Mouse (Mus musculus) retina, embryonic 14.5 days (tissue): ENCODE data around the gene Yju2.
"Not testable (repeated sequence)": the region's sequence is repeated elsewhere in the genome, so short reads cannot be mapped to it uniquely, and the experiment has no call there.

Experiments used
- DNase-seq: peaks from one replicate; pipeline ENCODE4 v3.0.0-alpha.2; 2015; ENCODE audit warnings: low spot score

Gene Yju2

DNA sequence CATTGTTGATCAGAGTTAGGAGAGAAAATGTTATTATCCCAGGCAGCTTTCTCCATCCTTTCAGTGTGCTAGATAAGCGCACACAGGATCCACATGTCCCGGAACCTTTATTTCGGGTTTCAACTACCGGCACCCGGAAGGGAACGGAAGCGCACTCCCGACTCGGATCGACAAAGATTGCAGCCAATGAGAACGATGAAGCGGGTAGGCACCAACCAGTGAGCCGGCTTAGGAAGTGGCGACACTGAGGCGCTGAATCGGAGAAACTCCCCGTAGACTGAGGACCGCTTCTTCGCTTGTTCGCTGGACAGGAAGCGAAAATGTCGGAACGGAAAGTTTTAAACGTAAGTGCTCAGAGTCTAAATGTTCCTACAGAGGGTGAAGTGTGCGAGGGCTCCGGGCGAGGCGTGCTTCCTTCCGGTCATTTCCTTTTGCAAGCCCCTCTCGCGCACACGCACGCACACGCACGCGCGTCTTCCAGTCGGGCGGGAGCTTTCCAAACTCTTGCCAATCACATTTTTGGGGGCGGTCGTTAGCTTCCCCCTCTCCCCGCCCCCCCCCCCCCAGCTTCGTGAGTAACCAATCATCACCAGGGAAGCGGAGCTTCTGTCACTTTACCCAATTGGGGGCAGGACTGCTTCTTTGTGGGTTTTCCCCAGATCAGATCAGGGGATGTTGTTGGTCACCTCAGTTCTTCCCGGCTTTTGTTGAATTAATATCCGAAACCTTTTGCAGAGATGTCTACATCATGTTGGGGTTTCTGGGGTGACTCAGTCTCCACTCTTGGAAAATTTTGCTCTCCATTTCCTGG lies at the start of gene Yju2:
Gene Yju2 (plus strand): TSS at position 182 of the 811 bp plus-strand sequence.
- DNase-seq, result peak; percentile 98

DNA sequence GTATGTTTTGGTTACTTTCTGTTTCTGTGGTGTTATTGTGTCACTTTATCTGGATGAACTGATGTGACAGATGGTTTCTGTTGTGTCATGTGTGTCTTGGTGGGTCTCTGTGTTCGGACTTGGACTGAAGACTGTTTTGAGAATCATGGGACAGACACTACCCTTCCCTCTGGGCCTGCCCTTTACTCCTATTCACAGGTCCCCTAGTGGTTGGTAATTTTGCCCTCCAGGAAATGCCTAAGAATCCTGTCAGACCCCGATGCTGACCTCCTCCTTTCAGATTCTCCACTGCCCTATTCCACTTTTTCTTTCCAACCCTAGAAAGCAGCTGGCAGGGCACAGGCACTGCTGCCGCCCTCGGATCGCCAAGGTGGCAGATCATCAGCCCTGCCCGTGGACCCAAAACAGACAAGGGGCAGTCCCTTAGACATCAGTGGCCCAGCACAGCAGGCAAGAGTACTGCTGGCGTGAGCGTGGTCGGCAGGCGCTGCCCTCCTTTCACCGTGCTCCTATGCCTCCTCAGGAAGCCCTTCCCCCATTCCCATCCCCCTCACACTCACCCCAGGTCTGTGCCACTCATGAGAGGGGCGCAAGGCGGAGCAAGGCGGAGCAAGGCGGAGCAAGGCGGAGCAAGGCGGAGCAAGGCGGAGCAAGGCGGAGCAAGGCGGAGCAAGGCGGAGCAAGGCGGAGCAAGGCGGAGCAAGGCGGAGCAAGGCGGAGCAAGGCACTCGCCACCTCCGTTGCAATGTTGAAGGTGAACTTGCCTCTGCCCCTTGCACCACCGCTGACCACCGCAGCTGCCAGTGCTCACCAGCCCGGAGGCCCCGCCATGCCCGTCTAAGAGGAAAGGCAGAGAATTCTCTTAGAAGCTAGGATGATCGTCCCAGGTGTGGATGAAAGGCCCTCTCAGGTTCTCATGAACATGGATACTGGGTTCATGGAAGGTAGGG lies 27.1 kb upstream of the Yju2 start:
- peak; percentile 83 for DNase-seq

DNA sequence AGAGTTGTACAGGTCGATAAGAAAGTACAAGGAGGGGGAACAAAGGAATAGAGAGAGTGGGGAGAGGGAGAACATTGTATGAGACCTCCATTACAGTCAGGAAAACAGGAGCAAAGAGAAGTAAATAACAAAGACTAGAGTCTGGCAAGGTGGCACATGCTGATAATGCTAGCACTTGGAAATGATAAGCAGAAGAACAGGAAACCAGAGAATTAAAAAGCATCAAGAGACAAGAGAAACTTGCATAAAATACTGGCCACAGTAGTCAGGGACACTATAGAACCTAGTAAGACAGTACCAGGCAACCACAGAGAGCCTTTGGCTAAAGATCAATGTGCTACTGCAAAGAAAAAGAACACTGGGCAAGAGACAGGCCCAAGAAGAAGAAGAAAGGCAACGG lies 26.3 kb upstream of the Yju2 start:
- DNase-seq, result no peak

DNA sequence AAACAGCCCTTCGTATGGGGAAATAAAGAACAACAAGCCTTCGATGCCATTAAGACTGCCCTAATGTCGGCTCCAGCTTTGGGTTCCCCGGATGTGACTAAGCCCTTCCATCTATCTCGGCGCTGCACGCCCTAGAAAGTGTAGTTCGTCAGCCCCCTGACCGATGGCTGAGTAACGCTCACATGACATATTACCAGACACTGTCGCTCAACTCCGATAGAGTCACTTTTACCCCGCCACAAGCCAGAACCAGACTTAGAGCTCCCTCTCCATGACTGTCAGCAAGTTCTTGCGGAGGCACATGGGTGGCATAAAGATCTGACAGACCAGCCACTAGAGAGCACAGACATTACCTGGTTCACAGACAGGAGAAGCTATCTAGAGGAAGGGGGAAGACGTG lies 25.7 kb upstream of the Yju2 start:
- no peak for DNase-seq

DNA sequence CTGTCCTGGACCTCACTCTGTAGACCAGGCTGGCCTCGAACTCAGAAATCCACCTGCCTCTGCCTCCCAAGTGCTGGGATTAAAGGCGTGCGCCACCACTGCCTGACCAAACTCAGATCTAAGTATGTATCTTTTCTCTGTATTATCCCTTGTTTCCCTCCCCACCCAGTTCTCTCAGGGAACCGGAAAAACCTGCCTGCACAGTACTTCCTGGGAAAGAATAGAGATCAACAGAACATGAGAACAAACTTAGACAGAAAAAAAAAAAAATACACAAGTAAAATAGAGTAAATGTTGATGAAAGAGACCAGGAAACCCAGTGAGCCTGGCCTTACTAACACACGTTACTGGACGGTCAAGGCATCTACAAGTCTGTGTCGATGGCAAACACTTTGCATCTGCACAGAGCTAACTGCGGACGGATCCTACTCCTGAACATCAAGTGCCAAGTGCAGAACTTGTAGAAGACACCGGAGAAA lies 14.5 kb upstream of the Yju2 start:
- DNase-seq, result not testable (repeated sequence)

DNA sequence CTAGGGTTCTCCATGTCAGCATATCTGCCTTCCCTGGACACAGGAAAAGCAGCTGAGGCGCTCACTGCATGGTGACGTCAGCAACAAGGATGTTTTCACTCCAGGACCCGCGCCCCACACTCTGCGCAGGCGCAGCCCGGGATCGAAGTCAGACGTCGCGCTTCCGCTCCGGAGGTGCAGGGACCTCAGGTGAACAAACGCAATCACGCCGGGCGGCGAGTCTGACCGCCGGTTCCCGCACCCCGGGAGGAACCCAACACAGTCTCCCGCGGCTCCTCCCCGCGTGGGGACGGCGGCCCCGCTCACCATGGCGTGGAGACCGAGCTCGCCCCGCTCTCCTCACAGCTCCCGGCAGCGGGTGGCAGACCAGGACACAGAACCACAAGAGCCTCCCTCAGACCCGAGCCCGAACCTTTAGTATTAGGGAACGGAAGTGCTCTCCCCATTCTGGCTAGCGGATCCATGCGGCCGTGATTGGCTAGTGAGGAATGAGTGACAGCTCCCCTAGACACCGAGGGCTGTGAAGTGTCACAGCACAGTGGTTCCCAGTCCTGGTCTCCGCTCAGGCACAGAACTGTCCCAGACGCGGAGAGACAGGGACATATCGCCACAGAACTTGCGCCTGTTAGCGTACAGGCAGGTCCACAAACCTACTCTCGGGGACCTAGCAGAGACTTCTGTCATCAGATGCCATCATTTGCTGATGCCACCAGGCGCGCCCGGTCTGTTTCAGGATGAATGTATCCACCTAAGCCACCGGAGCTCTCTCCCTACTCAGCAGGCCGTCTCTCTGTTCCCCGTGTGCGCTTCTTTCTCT lies 13.8 kb upstream of the Yju2 start:
- DNase-seq, result peak; percentile 81

DNA sequence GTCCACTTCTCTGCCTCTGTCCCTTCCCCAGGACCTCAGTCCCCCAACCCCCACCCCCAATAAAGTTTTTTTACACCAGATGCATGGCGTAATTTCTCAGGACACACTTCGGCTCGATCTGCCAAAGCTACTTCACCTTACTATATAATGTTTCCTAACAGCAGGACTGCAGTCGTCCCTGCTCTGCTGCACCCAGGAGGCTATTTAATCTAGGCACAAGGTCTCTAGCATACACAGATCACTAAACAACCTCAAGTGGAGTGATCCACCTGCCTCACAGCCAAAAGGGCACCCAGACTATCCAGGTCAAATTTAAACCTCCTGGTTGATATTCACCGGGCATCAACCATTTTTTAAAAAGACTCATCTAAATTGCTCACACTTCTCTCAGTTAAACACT lies 13.2 kb upstream of the Yju2 start:
- DNase-seq, result no peak

DNA sequence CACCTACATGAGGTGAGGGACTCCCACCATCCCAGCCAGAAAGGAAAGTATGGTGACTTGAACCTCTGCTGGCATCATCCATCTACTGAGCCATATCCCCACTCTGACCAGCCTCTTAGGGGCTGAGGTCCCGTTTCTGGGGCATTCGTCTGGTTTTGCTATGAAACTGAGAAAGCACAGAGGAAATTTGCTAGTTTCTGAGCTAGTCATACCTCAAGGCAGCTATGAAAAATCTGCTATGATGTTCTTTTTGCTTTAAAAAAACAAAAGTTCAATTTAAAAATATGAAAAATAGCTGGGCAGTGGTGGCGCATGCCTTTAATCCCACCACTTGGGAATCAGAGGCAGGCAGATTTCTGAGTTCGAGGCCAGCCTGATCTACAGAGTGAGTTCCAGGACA lies 10.3 kb upstream of the Yju2 start:
- no peak for DNase-seq

DNA sequence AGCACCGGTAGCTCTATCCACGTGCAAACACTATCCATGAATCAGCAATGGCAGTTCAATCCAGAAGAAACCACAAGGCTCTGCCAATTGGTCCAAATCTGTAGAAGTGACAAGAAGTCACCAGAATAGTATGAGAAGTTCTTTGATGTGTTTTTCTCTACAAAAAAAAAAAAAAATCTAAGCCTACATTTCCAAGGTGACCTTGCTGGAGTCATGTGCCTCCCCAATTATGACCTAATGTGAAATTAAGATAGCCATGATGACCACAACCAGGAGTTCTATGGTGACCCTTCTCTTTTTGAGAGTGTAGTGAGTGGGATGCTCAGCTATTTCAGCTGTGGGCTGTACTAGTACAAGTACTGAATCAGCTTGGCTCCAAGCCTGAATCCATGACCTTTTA lies 9.5 kb upstream of the Yju2 start, which contains the start of gene Zfp119b:
Gene Zfp119b (minus strand): TSS at position 101 of the 400 bp plus-strand sequence.
- DNase-seq, result no peak

DNA sequence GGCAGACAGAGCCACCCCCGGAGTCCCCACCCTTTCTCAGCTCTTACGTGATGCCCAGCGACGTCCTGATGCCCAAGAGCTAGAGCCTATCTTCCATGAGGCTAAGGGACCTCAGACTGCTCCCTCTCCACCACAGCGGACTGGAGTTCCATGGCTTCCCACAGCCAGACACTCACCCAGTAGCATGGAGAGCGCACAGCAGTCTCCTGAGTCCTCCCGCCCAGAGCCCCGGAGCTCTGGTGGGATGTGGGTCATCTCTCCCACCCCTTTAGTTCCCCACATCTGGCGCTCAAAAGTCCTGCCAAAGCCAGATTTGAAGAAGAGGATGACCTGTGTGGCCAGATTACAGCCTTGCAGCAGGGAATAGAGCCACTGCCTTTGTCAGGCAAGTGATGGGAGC lies 8.3 kb upstream of the Yju2 start:
- no peak for DNase-seq

DNA sequence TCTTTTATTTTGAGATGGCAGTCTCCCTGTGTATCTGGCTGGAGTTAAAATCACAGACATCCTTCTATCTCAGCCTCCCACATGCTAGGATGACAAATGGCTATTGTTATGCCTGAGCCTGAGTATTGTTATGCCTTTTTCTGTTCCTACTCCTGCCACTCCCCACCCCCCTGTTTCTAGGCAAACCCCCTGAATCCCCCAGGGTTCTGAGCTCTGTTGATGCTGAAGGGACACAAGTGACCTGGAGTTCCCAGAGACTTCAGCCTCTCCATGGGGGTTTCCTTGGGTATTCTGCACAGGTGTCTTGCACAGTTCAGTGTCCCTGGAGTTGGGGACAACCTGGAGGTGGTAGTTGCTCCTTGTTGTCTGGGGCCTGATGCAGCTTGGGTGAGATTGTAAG lies 6.9 kb upstream of the Yju2 start:
- DNase-seq, result no peak

DNA sequence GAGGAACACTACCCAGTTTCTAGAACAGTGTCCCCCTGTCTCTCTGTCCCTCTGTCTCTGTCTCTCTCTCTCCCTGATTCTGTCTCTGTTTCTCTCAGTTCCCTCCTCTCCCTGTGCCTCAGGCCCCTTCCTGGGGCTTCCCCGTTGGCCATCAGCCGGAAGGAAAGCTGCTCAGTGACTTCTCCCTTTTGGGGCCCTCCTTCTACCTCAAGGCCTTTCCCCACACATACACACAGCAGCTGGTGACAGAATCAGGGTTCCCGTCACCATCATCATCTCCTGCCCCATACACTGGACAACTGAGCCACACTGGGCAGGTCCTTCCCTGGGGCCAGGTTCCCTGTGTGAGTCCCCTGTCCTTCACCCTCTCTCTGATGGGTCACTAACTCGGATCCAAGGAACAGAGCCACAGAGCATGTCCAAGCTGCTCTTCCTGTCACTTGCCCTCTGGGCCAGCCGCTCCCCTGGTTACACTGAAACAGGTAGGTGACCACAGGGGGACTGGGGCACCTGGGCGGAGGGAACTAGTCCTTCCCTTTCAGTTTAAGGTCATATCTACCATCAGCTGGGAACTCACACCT lies 6.4 kb upstream of the Yju2 start, which contains the start of gene Ebi3:
Gene Ebi3 (plus strand): TSS at position 194 of the 581 bp plus-strand sequence.
- DNase-seq, result no peak

DNA sequence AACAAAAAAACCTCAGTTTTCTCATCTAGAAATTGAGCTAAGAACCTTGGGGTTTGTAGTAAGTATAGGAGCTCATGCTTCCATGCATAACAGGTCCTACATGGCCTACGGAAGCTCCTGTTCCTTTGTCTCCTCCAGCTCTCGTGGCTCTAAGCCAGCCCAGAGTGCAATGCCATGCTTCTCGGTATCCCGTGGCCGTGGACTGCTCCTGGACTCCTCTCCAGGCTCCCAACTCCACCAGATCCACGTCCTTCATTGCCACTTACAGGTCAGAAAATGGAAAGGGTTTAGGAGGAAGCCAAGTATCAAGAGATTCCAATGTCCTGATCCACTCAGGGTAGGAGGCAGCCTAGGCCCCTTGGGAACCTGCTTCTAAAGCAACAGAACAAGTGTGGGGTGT lies 5.1 kb upstream of the Yju2 start:
- DNase-seq, result no peak

DNA sequence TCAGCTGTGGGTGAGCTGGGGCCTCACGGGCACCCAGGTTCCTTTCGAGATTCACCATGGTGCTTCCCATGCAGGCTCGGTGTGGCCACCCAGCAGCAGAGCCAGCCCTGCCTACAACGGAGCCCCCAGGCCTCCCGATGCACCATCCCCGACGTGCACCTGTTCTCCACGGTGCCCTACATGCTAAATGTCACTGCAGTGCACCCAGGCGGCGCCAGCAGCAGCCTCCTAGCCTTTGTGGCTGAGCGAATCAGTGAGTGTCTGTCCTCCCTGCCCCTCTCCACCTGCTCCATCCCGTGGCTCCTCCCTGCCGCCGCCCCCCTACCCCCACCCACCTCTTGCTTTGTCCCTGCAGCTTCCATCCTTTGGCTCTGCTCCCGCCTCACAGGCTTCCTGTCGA lies 4.7 kb upstream of the Yju2 start:
- DNase-seq, result no peak

DNA sequence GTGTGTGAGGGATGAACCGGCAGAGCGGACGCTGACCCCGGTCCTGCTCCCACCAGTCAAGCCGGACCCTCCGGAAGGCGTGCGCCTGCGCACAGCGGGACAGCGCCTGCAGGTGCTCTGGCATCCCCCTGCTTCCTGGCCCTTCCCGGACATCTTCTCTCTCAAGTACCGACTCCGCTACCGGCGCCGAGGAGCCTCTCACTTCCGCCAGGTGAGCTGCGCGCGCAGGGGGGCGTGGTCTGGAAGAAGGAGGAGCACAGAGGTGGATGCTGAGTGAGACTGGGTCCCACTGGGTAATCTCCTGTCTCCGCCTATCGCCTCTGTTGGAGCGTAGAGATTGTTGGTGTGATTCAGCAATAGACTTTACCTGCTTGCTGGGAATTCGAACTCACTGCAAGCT lies 2.8 kb upstream of the Yju2 start:
- peak; percentile 66 for DNase-seq

DNA sequence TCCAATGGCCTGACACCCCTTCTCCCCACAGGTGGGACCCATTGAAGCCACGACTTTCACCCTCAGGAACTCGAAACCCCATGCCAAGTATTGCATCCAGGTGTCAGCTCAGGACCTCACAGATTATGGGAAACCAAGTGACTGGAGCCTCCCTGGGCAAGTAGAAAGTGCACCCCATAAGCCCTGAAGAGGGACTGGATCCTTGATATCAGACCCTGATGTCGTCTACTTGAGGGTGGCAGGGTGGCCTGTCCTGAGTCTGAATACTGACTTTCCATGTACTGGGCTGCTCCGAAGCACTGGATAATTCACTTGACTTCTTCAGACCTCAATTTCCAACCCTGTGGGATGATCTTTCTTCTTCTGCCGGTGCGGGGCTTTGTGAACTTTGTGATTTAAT lies 2.3 kb upstream of the Yju2 start:
- DNase-seq, result no peak

DNA sequence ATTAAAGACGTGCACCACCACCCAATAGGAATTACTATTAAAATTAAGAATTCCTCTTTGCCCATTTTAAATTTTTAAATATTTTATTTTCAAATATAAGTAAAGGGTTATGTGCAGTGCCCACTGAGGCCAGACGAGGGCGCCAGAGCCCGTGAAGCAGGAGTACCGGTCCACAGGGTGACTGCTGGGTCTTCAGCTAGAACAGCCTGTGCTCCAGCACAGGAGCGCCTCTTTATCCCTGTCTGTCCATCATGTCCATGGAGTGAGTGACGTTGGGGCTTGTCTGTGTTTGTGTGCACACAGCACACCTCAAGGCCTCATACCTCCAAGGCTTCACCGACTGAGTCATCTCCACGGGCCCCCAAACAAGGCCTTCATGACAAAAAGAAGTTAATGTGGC lies 1.7 kb upstream of the Yju2 start:
- DNase-seq, result peak; percentile 84

DNA sequence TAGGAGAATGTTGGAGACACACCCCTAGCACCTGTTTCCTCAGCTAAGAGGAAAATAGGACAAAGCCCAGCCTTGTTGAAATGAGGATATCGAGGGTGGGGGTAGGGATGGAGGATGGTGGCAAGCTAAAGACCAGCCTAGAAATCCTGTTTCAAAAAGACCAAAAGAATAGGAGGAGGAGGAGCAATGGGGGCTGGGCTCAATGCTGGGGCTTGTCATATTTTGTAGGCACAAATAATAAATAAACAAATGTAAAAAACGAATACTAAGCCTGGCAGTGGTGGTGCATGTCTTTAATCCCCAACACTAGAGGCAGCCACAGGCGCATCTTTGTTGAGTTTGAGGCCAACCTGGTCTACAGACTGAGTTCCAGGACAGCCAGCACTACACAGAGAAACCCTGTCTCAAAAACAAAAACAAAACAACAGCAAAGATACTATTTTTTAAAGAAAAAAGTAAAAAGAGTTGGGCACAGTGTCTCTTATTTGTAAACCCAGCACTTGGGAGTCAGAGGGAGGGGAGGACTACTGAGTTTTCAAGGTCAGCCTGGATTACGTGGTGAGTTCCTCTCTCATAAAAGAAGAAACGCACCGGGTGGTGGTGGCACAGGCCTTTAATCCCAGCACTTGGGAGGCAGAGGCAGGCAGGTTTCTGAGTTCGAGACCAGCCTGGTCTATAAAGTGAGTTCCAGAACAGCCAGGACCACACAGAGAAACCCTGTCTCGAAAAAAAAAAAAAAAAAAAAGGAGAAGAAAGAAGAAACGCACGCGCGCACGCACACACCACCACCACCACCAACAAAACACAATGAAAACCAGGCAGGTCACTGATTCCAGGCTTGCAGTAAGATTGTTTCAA lies 944 bp upstream of the Yju2 start:
- no peak for DNase-seq

DNA sequence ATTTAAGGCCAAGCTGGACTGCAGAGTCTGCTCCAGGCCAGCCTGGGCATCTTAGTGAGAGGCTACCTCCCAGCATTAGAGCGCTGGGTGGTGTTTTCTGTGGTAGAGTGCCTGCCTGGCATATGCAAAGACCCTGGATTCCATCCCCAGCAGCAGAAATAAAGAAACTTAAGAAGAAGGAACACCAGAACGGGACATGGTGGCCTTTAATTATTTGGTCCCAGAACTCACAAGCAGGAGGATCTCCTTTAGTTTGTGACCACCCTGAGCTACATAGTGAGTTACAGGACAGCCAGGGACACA lies 364 bp upstream of the Yju2 start:
- DNase-seq, result no peak

DNA sequence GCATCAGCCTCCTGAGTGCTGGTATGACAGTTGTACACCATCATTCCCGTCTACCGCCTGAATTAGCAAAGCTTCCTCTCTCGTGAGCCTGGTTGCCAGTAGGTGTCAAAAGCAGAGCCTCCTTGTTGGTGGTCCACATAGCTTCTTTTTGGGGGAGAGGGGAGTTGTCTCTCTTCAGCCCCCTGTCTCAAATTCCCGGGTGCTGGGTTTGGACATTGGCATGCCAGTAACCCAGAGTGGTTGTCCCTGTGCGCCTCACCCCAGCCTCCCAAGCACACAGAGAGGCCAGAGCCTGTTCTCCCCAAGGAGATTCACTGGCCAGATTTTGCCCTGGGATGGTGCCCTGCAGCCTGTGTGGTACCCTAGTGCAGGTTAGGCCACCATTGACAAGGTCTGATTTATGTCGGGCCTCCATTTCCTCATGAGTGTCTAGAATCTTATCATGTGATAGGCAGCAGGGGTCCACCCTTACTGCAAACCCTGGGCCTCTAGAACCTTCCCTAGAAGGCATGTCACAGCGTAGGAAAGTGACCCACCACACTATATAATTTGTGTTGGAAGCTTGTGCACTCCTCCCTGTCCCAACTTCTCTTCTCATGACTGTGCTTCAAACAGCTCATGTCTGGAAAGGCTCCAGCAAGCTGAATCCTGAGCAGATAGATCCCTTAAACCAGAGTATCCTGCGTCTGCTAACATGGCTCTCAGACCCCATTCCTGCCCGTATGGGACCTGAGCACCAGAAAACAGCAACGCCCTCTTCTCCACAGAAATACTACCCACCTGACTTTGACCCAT lies 1.2 kb downstream of the Yju2 start:
- no peak for DNase-seq
